Mouse (Mus musculus) liver, postnatal 0 days (tissue): ENCODE results near the gene Ttc36.

ENCODE experiments used
- CTCF ChIP-seq: sonication (generic); IDR thresholded peaks from 2 replicates; pipeline ENCODE4 v1.5.1; 2016; ENCODE audit warnings: antibody characterized with exemption, low read depth
- EP300 ChIP-seq: IDR thresholded peaks from 2 replicates; pipeline ENCODE4 v1.6.1; 2016; ENCODE audit warnings: antibody characterized with exemption, low read depth, mild to moderate bottlenecking

- no peak for TF ChIP-seq CTCF
- no peak for TF ChIP-seq EP300
Measured at GRCm38 (mm10) chr9:44805536-44805935, 2.7 kb upstream of the Ttc36 start.
